Mouse (Mus musculus) intestine, embryonic 14.5 days (tissue): Measurements from ENCODE around the gene Chia1. TPM values are rescaled to one million over a fixed set of nuclear protein-coding genes. Genes with fewer than 3 reads are reported as not detected.
A peak's percentile ranks its signal among the peaks of the same experiment; 100 is the strongest.
"Not testable (repeated sequence)": the region's sequence is repeated elsewhere in the genome, so short reads cannot be mapped to it uniquely, and the experiment has no call there.

Experiments used
- ATAC-seq: fragments of 200-750 bp; cut with Nextera tagmentation; replicated peaks from 2 replicates; pipeline ENCODE4 v1.8.0; 2017; ENCODE audit warnings: low read depth, moderate number of reproducible peaks, moderate TSS enrichment, moderate library complexity; ENCODE audit not compliant: low FRiP score, low TSS enrichment
- DNase-seq: peaks from one replicate; pipeline ENCODE4 v3.0.0-alpha.2; 2018; ENCODE audit warnings: low spot score
- H3K27ac ChIP-seq: fragments of 300-500 bp; sonication (generic); 2 replicates; pipeline ENCODE4 v1.5.1; 2014; ENCODE audit warnings: low read depth, mild to moderate bottlenecking, control low read depth
- H3K27me3 ChIP-seq: fragments of 300-500 bp; sonication (generic); replicated peaks from 2 replicates; pipeline ENCODE4 v1.6.1; 2014; ENCODE audit warnings: low read length, control low read depth; ENCODE audit not compliant: control insufficient read depth, insufficient read depth
- H3K36me3 ChIP-seq: fragments of 300-500 bp; sonication (generic); 2 replicates; pipeline ENCODE4 v1.6.1; 2014; ENCODE audit warnings: low read length, control low read depth; ENCODE audit not compliant: control insufficient read depth, insufficient read depth
- H3K4me1 ChIP-seq: fragments of 300-500 bp; sonication (generic); replicated peaks from 2 replicates; pipeline ENCODE4 v1.6.1; 2014; ENCODE audit warnings: low read length, control low read depth, mixed read lengths; ENCODE audit not compliant: control insufficient read depth, insufficient read depth
- H3K4me2 ChIP-seq: fragments of 300-500 bp; sonication (generic); 2 replicates; pipeline ENCODE4 v1.6.1; 2014; ENCODE audit warnings: low read length
- H3K4me3 ChIP-seq: fragments of 300-500 bp; sonication (generic); 2 replicates; pipeline ENCODE4 v1.5.1; 2014; ENCODE audit warnings: low read depth, low read length, control low read depth, mixed read lengths
- H3K9ac ChIP-seq: fragments of 300-500 bp; sonication (generic); 2 replicates; pipeline ENCODE4 v1.6.1; 2014; ENCODE audit warnings: mild to moderate bottlenecking, low read length
- H3K9me3 ChIP-seq: fragments of 300-500 bp; sonication (generic); 2 replicates; pipeline ENCODE4 v1.6.1; 2016; ENCODE audit warnings: low read length, control low read depth; ENCODE audit not compliant: control insufficient read depth
- WGBS: fragments of 180-500 bp; shearing (Covaris S2); extraction: QIAGEN DNeasy Blood & Tissue Kit; methylation state at CpG from one replicate; pipeline ENCODE4 v1.1.7; 2014; 5-methylcytosine and 5-hydroxymethylcytosine counted together
- polyA plus RNA-seq: library from polyadenylated mRNA; unstranded; fragments of >200 nt; fragmentation: Nextera tagmentation; extraction: Ambion mirVana; gene quantifications from 2 replicates; pipeline ENCODE4 v1.2.1, GENCODE M21; 2014

Chia1 gene
- not detected in 2 replicates for polyA plus RNA-seq

DNA sequence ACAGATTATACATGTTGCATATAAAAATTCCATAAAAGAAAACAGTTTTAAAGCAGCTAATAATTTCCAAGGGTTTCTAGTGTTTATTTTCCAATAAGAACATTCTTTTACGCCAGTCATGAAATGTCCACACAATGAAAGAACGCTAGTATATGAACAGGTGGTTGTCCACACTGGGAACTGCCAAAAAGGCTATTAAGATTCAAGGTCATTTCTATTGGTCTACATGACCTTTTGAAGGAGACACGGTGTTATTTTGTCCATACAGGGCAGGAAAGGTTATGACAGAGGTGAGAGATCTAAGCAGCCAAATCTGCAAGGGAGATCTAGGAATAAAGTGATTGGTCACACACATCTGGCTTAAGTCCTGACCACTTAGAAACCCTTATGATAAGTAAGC, at the start of gene Chia1:
Gene Chia1, plus strand, starts transcription at position 301 of the 400 bp plus-strand sequence.
- H3K27me3 ChIP-seq = no peaks in the 10 kb centered on the region
- DNase-seq (no peak), ATAC-seq (no peak)
- H3K4me1 ChIP-seq = no peaks in the 10 kb centered on the region
- no peak within 1 kb of the TSS for H3K9ac ChIP-seq
- H3K27ac ChIP-seq = no peak within 1 kb of the TSS
- H3K9me3 ChIP-seq = no peaks in the 10 kb centered on the region
- H3K36me3 ChIP-seq = no peaks in the 10 kb centered on the region
- no peak within 1 kb of the TSS for H3K4me2 ChIP-seq
- 83% methylated on average over 3 of the region's 3 CpGs for WGBS
- H3K4me3 ChIP-seq = no peak within 1 kb of the TSS

DNA sequence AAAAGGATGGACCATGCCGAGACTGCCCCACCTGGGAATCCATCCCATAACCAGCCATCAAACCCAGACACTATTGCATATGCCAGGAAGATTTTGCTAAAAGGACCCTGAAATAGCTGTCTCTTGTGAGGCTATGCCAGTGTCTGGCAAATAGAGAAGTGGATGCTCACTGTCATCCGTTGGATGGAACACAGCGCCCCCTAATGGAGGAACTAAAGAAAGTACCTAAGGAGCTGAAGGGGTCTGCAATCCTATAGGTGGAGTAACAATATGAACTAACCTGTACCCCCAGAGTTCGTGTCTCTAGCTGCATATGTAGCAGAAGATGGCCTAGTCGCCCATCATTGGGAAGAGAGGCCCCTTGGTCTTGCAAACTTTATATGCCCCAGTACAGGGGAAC, 45.3 kb upstream of the Chia1 start:
- not testable (repeated sequence) for H3K9me3 ChIP-seq, ATAC-seq, DNase-seq, H3K36me3 ChIP-seq, H3K4me3 ChIP-seq, H3K4me2 ChIP-seq, H3K27ac ChIP-seq, H3K4me1 ChIP-seq, H3K27me3 ChIP-seq, H3K9ac ChIP-seq
- WGBS = 41% methylated on average over 5 of the region's 5 CpGs

DNA sequence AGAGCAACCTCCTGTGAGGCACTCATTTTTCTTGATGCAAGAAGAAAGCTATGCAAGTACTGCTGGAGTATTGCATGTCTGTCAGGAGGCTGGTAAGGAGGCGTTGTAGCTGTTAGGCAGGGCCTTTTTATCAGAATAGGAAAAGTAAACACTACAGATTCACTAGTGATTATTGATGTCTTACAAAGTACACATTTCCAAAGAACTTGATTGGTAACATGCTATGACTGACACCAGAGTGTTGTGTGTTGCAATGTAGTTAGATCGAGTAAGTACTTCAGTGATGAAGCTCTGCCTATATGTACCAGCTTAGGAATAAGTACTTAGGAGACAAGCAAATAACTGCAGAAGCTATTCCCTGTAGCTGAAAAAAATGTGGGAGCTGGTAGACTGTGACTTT, 42.0 kb upstream of the Chia1 start:
- no peaks in the 10 kb centered on the region for H3K27me3 ChIP-seq
- 69% methylated on average over 2 of the region's 2 CpGs for WGBS
- ATAC-seq (no peak), DNase-seq (no peak)
- no peak overlapping the region for H3K4me2 ChIP-seq
- H3K9me3 ChIP-seq = no peaks in the 10 kb centered on the region
- no peaks in the 10 kb centered on the region for H3K36me3 ChIP-seq
- no peak overlapping the region for H3K4me3 ChIP-seq
- H3K27ac ChIP-seq = no peak overlapping the region
- no peaks in the 10 kb centered on the region for H3K4me1 ChIP-seq
- H3K9ac ChIP-seq = no peak overlapping the region

DNA sequence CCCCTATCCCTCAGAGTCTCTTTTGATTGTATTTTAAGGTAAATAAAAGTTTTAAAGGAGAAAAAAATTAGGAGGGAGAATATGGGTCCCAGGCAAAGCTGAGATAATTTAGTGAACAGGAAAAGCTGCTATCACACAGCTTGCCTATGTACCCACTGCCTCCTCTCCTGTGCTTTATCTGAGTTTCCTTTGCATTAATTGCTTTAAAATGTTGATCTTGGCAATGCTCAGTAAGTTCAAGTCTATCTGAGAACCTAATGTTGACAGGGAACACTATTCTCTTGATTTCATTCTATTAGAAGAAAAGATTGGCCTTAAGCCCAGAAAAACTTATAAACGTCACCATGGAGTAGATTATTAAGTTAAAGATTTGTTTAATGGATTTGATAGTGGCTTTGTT, 38.2 kb upstream of the Chia1 start:
- Histone ChIP-seq H3K27me3 (no peaks in the 10 kb centered on the region), H3K4me2 (no peak overlapping the region), H3K9me3 (no peaks in the 10 kb centered on the region), H3K4me3 (no peak overlapping the region), H3K36me3 (no peaks in the 10 kb centered on the region), H3K9ac (no peak overlapping the region), H3K4me1 (no peaks in the 10 kb centered on the region), H3K27ac (no peak overlapping the region)
- 49% methylated on average over 1 of the region's 1 CpGs for WGBS
- ATAC-seq = no peak
- DNase-seq = no peak

DNA sequence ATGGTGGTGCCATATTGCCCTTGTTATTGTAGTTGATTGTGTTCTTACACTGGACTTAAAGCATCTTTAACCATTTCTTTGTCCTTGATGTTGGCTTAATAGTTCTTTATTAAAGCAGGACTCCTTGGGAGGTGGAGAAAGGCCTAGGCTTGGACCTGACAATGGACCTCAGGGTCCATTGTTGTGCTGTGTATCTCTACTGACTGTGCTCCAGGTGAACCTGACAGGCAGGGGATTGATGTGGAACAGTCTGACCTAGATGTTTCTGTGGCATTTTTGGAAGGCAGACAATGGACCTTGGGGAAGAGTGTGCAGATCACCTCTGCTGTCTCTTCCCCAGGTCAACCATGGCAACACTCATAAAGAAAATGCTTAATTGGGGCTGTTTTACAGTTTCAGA, 14.0 kb downstream of the Chia1 start:
- no peaks in the 10 kb centered on the region for H3K36me3 ChIP-seq
- H3K27me3 ChIP-seq = no peaks in the 10 kb centered on the region
- H3K27ac ChIP-seq = no peak overlapping the region
- H3K9ac ChIP-seq = no peak overlapping the region
- H3K4me1 ChIP-seq = no peaks in the 10 kb centered on the region
- DNase-seq = no peak
- H3K9me3 ChIP-seq = peaks cover 4% of the 10 kb centered on the region; the same call in 1 of the 2 replicates
- H3K4me2 ChIP-seq = no peak overlapping the region
- no peak overlapping the region for H3K4me3 ChIP-seq
- no peak for ATAC-seq

DNA sequence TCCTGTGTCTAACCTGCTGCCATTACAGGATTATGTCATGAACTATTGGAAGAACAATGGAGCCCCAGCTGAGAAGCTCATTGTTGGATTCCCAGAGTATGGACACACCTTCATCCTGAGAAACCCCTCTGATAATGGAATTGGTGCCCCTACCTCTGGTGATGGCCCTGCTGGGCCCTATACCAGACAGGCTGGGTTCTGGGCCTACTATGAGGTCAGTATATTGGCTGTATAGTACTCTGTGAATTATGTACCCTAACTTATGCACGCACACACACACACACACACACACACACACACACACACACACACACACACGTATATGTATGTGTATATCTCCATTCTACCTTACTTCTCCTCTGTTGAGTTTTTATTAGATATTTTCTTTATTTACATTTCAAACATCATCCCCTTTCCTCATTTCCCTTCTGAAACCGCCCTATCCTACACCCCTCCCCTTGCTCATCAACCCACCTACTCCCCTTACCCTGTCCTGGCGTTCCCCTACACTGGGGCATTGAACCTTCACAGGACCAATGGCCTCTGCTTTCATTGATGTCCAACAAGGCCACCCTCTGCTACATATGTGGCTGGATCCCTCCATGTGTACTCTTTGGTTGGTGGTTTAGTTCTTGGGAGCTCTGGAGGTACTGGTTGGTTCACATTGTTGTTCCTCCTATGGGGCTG, 15.9 kb downstream of the Chia1 start:
- DNase-seq (no peak), ATAC-seq (peak; percentile 45; the same call in 1 of the 2 replicates)
- no peaks in the 10 kb centered on the region for H3K27me3 ChIP-seq
- H3K4me2 ChIP-seq = no peak overlapping the region
- no peak overlapping the region for H3K9ac ChIP-seq
- no peak overlapping the region for H3K4me3 ChIP-seq
- no peaks in the 10 kb centered on the region for H3K36me3 ChIP-seq
- no peak overlapping the region for H3K27ac ChIP-seq
- peaks cover under 1% of the 10 kb centered on the region; the same call in 1 of the 2 replicates for H3K9me3 ChIP-seq
- WGBS = 75% methylated on average over 4 of the region's 4 CpGs
- no peaks in the 10 kb centered on the region for H3K4me1 ChIP-seq

DNA sequence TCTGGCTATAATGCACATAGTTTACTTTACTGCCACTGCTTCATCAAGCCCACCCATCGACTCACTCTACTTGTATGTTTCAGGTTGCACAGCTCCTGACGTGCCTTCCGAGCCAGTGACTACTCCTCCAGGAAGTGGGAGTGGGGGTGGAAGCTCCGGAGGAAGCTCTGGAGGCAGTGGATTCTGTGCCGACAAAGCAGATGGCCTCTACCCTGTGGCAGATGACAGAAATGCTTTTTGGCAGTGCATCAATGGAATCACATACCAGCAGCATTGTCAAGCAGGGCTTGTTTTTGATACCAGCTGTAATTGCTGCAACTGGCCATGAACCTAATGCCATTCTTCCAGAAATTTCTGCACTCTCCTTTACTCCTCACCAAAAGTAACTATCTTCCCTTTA, 18.7 kb downstream of the Chia1 start:
- Histone ChIP-seq H3K4me2 (no peak overlapping the region), H3K9ac (no peak overlapping the region), H3K36me3 (no peaks in the 10 kb centered on the region), H3K4me1 (no peaks in the 10 kb centered on the region), H3K9me3 (no peaks in the 10 kb centered on the region), H3K4me3 (no peak overlapping the region), H3K27ac (no peak overlapping the region), H3K27me3 (no peaks in the 10 kb centered on the region)
- ATAC-seq = no peak
- DNase-seq = no peak
- WGBS = 73% methylated on average over 5 of the region's 5 CpGs

DNA sequence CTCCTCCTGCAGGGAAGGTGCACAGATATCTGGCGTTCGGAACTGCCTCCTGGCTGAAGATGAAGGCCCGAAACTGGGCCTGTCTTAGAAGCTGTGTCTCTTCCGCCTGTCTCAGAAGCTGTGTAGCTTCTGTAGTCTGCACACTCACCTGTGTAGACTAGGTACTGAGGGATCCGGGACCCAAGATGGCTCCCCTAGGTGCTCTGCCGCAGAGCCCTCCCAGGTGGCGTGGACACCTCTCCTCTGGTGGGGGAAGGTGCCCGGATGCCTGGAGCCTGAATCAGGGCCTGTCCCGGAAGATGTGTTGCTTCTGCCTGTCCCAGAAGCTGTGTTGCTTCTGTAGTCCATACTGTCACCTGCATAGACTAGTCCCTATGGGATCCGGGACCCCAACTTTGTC, 31.1 kb downstream of the Chia1 start:
- Histone ChIP-seq H3K9me3 (0 out of 2 replicates have a peak, but pooled peaks cover 3% of the 10 kb centered on the region), H3K27ac (no peak overlapping the region), H3K4me1 (no peaks in the 10 kb centered on the region), H3K4me3 (no peak overlapping the region), H3K27me3 (no peaks in the 10 kb centered on the region), H3K36me3 (no peaks in the 10 kb centered on the region), H3K9ac (no peak overlapping the region), H3K4me2 (no peak overlapping the region)
- DNase-seq = no peak
- 89% methylated on average over 10 of the region's 10 CpGs for WGBS
- ATAC-seq = no peak

DNA sequence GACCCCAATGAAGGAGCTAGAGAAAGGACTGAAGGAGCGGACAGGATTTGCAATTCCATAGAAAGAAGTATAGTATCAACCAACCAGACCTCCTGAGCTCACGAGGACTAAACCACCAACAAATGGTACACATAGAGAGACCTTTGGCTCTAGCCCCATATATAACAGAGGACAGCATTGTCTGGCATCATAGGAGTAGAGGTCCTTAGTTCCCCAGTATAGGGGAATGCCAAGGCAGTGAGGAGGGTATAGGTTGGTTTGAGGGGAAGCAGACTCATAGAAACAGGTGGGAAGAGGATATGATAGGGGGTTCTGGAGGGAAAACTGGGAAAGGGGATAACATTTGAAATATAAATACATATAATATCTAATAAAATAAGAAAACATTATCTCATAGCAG, 41.4 kb downstream of the Chia1 start:
- Histone ChIP-seq H3K27ac (no peak overlapping the region), H3K36me3 (no peaks in the 10 kb centered on the region), H3K9me3 (peaks cover 7% of the 10 kb centered on the region; the same call in 1 of the 2 replicates), H3K4me2 (no peak overlapping the region), H3K4me3 (no peak overlapping the region), H3K9ac (no peak overlapping the region), H3K27me3 (no peaks in the 10 kb centered on the region), H3K4me1 (no peaks in the 10 kb centered on the region)
- DNase-seq (no peak), ATAC-seq (no peak)
- WGBS = 88% methylated on average over 2 of the region's 2 CpGs
